Mouse (Mus musculus): Measurements from ENCODE around the gene Lipt1. TPM values are rescaled to one million over a fixed set of nuclear protein-coding genes. Genes with fewer than 3 reads are reported as not detected.
A peak's percentile ranks its signal among the peaks of the same experiment; 100 is the strongest.

Gene Lipt1
- polyA plus RNA-seq, 1 experiment from 2014 or later: 10.6 TPM

GRCm38 (mm10) chr1:37867684-37868322 lies 3.7 kb upstream of the Lipt1 start:
- H3K36me3 ChIP-seq (ENCODE audit: control insufficient read depth, insufficient read depth): no peaks in the 10 kb centered on the region
- 57% methylated on average over 10 of the region's 10 CpGs for WGBS

GRCm38 (mm10) chr1:37868640-37869039 lies 2.9 kb upstream of the Lipt1 start:
- Histone ChIP-seq H3K4me1 (ENCODE audit: control insufficient read depth, insufficient read depth, low read length) (peaks cover 12% of the 10 kb centered on the region), H3K36me3 (ENCODE audit: control insufficient read depth, insufficient read depth) (no peaks in the 10 kb centered on the region), H3K4me3 (ENCODE audit: low read length) (no peak overlapping the region), H3K27ac (ENCODE audit: low read length) (no peak overlapping the region), H3K27me3 (ENCODE audit: control insufficient read depth, insufficient read depth, low read length) (no peaks in the 10 kb centered on the region), H3K4me2 (ENCODE audit: low read depth, low read length) (no peak overlapping the region), H3K9me3 (replicated peaks; ENCODE audit: control insufficient read depth, low read length) (no peaks in the 10 kb centered on the region; the same call in 1 of the 2 replicates), H3K9ac (ENCODE audit: low read length) (no peak overlapping the region)
- ATAC-seq (replicated peaks; ENCODE audit: extremely low read depth, insufficient read depth, low FRiP score): no peak
- WGBS: 58% methylated on average over 10 of the region's 10 CpGs

More at GRCm38 (mm10) chr1:37867684-37868322, 3.7 kb upstream of the Lipt1 start:
- H3K4me1 ChIP-seq (ENCODE audit: control insufficient read depth, insufficient read depth, low read length): peaks cover 8% of the 10 kb centered on the region
- H3K9ac ChIP-seq (ENCODE audit: low read length): no peak overlapping the region
- no peak for ATAC-seq (replicated peaks; ENCODE audit: extremely low read depth, insufficient read depth, low FRiP score)
- no peak overlapping the region for H3K4me3 ChIP-seq (ENCODE audit: low read length)
- H3K9me3 ChIP-seq (replicated peaks; ENCODE audit: control insufficient read depth, low read length): no peaks in the 10 kb centered on the region; the same call in 1 of the 2 replicates
- H3K4me2 ChIP-seq (ENCODE audit: low read depth, low read length): no peak overlapping the region
- H3K27ac ChIP-seq (ENCODE audit: low read length): no peak overlapping the region
- H3K27me3 ChIP-seq (ENCODE audit: control insufficient read depth, insufficient read depth, low read length): no peaks in the 10 kb centered on the region

GRCm38 (mm10) chr1:37869362-37869761 lies 2.2 kb upstream of the Lipt1 start:
- no peak for ATAC-seq (replicated peaks; ENCODE audit: extremely low read depth, insufficient read depth, low FRiP score)
- no peak overlapping the region for H3K4me3 ChIP-seq (ENCODE audit: low read length)
- H3K9ac ChIP-seq (ENCODE audit: low read length): no peak overlapping the region
- 64% methylated on average over 2 of the region's 2 CpGs for WGBS
- H3K4me2 ChIP-seq (ENCODE audit: low read depth, low read length): no peak overlapping the region
- no peak overlapping the region for H3K27ac ChIP-seq (ENCODE audit: low read length)
- no peaks in the 10 kb centered on the region for H3K27me3 ChIP-seq (ENCODE audit: control insufficient read depth, insufficient read depth, low read length)
- no peaks in the 10 kb centered on the region; the same call in 1 of the 2 replicates for H3K9me3 ChIP-seq (replicated peaks; ENCODE audit: control insufficient read depth, low read length)
- H3K36me3 ChIP-seq (ENCODE audit: control insufficient read depth, insufficient read depth): no peaks in the 10 kb centered on the region
- H3K4me1 ChIP-seq (ENCODE audit: control insufficient read depth, insufficient read depth, low read length): peaks cover 12% of the 10 kb centered on the region

GRCm38 (mm10) chr1:37872131-37873067 lies 861 bp downstream of the Lipt1 start:
- Histone ChIP-seq H3K27ac (ENCODE audit: low read length) (peak overlapping the region; percentile 78), H3K4me3 (ENCODE audit: low read length) (peak overlapping the region; percentile 78), H3K4me1 (ENCODE audit: control insufficient read depth, insufficient read depth, low read length) (peaks cover 12% of the 10 kb centered on the region), H3K9me3 (replicated peaks; ENCODE audit: control insufficient read depth, low read length) (peaks cover 4% of the 10 kb centered on the region), H3K36me3 (ENCODE audit: control insufficient read depth, insufficient read depth) (peaks cover 20% of the 10 kb centered on the region), H3K27me3 (ENCODE audit: control insufficient read depth, insufficient read depth, low read length) (no peaks in the 10 kb centered on the region), H3K9ac (ENCODE audit: low read length) (peak overlapping the region; percentile 67), H3K4me2 (ENCODE audit: low read depth, low read length) (peak overlapping the region; percentile 75)
- WGBS: 5% methylated on average over 33 of the region's 33 CpGs
- ATAC-seq (replicated peaks; ENCODE audit: extremely low read depth, insufficient read depth, low FRiP score): peak; percentile 91

- Histone ChIP-seq H3K4me1 (ENCODE audit: control insufficient read depth, insufficient read depth, low read length) (peaks cover 12% of the 10 kb centered on the region), H3K9ac (ENCODE audit: low read length) (no peak overlapping the region; the same call in 1 of the 2 replicates), H3K27me3 (ENCODE audit: control insufficient read depth, insufficient read depth, low read length) (no peaks in the 10 kb centered on the region), H3K4me2 (ENCODE audit: low read depth, low read length) (peak overlapping the region; percentile 75), H3K9me3 (replicated peaks; ENCODE audit: control insufficient read depth, low read length) (peaks cover 4% of the 10 kb centered on the region), H3K27ac (ENCODE audit: low read length) (no peak overlapping the region), H3K4me3 (ENCODE audit: low read length) (0 out of 2 replicates have a peak overlapping the region, but pooled peaks have one; percentile 7), H3K36me3 (ENCODE audit: control insufficient read depth, insufficient read depth) (peaks cover 25% of the 10 kb centered on the region)
- 79% methylated on average over 4 of the region's 4 CpGs for WGBS
- no peak for ATAC-seq (replicated peaks; ENCODE audit: extremely low read depth, insufficient read depth, low FRiP score)
Measured at GRCm38 (mm10) chr1:37873157-37873556, 1.6 kb downstream of the Lipt1 start.

- Histone ChIP-seq H3K4me3 (ENCODE audit: low read length) (no peak overlapping the region), H3K4me1 (ENCODE audit: control insufficient read depth, insufficient read depth, low read length) (peaks cover 3% of the 10 kb centered on the region), H3K9me3 (replicated peaks; ENCODE audit: control insufficient read depth, low read length) (peaks cover 4% of the 10 kb centered on the region), H3K27me3 (ENCODE audit: control insufficient read depth, insufficient read depth, low read length) (no peaks in the 10 kb centered on the region), H3K27ac (ENCODE audit: low read length) (no peak overlapping the region), H3K4me2 (ENCODE audit: low read depth, low read length) (no peak overlapping the region), H3K9ac (ENCODE audit: low read length) (no peak overlapping the region), H3K36me3 (ENCODE audit: control insufficient read depth, insufficient read depth) (peaks cover 39% of the 10 kb centered on the region)
- WGBS: 90% methylated on average over 13 of the region's 13 CpGs
- ATAC-seq (replicated peaks; ENCODE audit: extremely low read depth, insufficient read depth, low FRiP score): no peak
Measured at GRCm38 (mm10) chr1:37877736-37878460, 6.4 kb downstream of the Lipt1 start.

- no peaks in the 10 kb centered on the region for H3K9me3 ChIP-seq (replicated peaks; ENCODE audit: control insufficient read depth, low read length)
- WGBS: 94% methylated on average over 4 of the region's 4 CpGs
- H3K4me2 ChIP-seq (ENCODE audit: low read depth, low read length): no peak overlapping the region
- ATAC-seq (replicated peaks; ENCODE audit: extremely low read depth, insufficient read depth, low FRiP score): no peak
- no peaks in the 10 kb centered on the region for H3K27me3 ChIP-seq (ENCODE audit: control insufficient read depth, insufficient read depth, low read length)
- H3K27ac ChIP-seq (ENCODE audit: low read length): no peak overlapping the region
- no peaks in the 10 kb centered on the region for H3K4me1 ChIP-seq (ENCODE audit: control insufficient read depth, insufficient read depth, low read length)
- H3K4me3 ChIP-seq (ENCODE audit: low read length): no peak overlapping the region
- H3K9ac ChIP-seq (ENCODE audit: low read length): no peak overlapping the region
- peaks cover 16% of the 10 kb centered on the region; the same call in 1 of the 2 replicates for H3K36me3 ChIP-seq (ENCODE audit: control insufficient read depth, insufficient read depth)
Measured at GRCm38 (mm10) chr1:37883411-37883810, 11.9 kb downstream of the Lipt1 start.

GRCm38 (mm10) chr1:37884451-37884850 lies 12.9 kb downstream of the Lipt1 start:
- H3K4me1 ChIP-seq (ENCODE audit: control insufficient read depth, insufficient read depth, low read length): peaks cover 5% of the 10 kb centered on the region
- H3K4me2 ChIP-seq (ENCODE audit: low read depth, low read length): no peak overlapping the region
- WGBS: 70% methylated on average over 4 of the region's 4 CpGs
- ATAC-seq (replicated peaks; ENCODE audit: extremely low read depth, insufficient read depth, low FRiP score): no peak
- H3K4me3 ChIP-seq (ENCODE audit: low read length): no peak overlapping the region
- no peak overlapping the region for H3K27ac ChIP-seq (ENCODE audit: low read length)
- H3K27me3 ChIP-seq (ENCODE audit: control insufficient read depth, insufficient read depth, low read length): no peaks in the 10 kb centered on the region
- H3K9me3 ChIP-seq (replicated peaks; ENCODE audit: control insufficient read depth, low read length): no peaks in the 10 kb centered on the region
- peaks cover 8% of the 10 kb centered on the region; the same call in 1 of the 2 replicates for H3K36me3 ChIP-seq (ENCODE audit: control insufficient read depth, insufficient read depth)
- no peak overlapping the region for H3K9ac ChIP-seq (ENCODE audit: low read length)

Measured in heart, embryonic 16.5 days (tissue).